Mouse (Mus musculus) kidney, embryonic 15.5 days (tissue): ENCODE data around the gene Sox10. TPM values are rescaled to one million over a fixed set of nuclear protein-coding genes. Genes with fewer than 3 reads are reported as not detected.

Source experiments
- ATAC-seq: fragments of 200-750 bp; cut with Nextera tagmentation; replicated peaks from 2 replicates; pipeline ENCODE4 v1.8.0; 2017; ENCODE audit warnings: moderate TSS enrichment; ENCODE audit not compliant: low FRiP score
- H3K27ac ChIP-seq: fragments of 300-500 bp; sonication (generic); 2 replicates; pipeline ENCODE4 v1.5.1; 2015; ENCODE audit warnings: mild to moderate bottlenecking, inconsistent platforms
- H3K27me3 ChIP-seq: fragments of 300-500 bp; sonication (generic); 2 replicates; pipeline ENCODE4 v1.6.1; 2015; ENCODE audit warnings: inconsistent platforms
- H3K36me3 ChIP-seq: fragments of 300-500 bp; sonication (generic); 2 replicates; pipeline ENCODE4 v1.6.1; 2015; ENCODE audit warnings: inconsistent platforms
- H3K4me1 ChIP-seq: fragments of 300-500 bp; sonication (generic); 2 replicates; pipeline ENCODE4 v1.6.1; 2015; ENCODE audit warnings: inconsistent platforms
- H3K4me2 ChIP-seq: fragments of 300-500 bp; sonication (generic); 2 replicates; pipeline ENCODE4 v1.6.1; 2015; ENCODE audit warnings: moderate library complexity, mild to moderate bottlenecking, inconsistent platforms
- H3K4me3 ChIP-seq: fragments of 300-500 bp; sonication (generic); replicated peaks from 2 replicates; pipeline ENCODE4 v1.5.1; 2015; ENCODE audit warnings: mild to moderate bottlenecking, inconsistent platforms
- H3K9ac ChIP-seq: fragments of 300-500 bp; sonication (generic); 2 replicates; pipeline ENCODE4 v1.6.1; 2015; ENCODE audit warnings: mild to moderate bottlenecking, inconsistent platforms
- H3K9me3 ChIP-seq: fragments of 300-500 bp; sonication (generic); replicated peaks from 2 replicates; pipeline ENCODE4 v1.6.1; 2016; ENCODE audit warnings: inconsistent platforms
- WGBS: fragments of 180-500 bp; shearing (Covaris S2); methylation state at CpG from one replicate; pipeline ENCODE4 v1.1.7; 2015; ENCODE audit warnings: mixed read lengths; 5-methylcytosine and 5-hydroxymethylcytosine counted together
- polyA plus RNA-seq: library from polyadenylated mRNA; unstranded; fragments of >200 nt; fragmentation: Nextera tagmentation; extraction: Ambion mirVana; gene quantifications from 2 replicates; pipeline ENCODE4 v1.2.1, GENCODE M21; 2015

Sox10 gene
- polyA plus RNA-seq, 1 experiment from 2014 or later = 0.96 TPM

GRCm38 (mm10) chr15:79152709-79153108, 12.3 kb downstream of the Sox10 start:
- WGBS = 46% methylated on average over 6 of the region's 6 CpGs
- Histone ChIP-seq H3K4me2 (no peak overlapping the region), H3K27ac (no peak overlapping the region), H3K9me3 (no peaks in the 10 kb centered on the region), H3K36me3 (peaks cover 53% of the 10 kb centered on the region), H3K27me3 (peaks cover 10% of the 10 kb centered on the region; the same call in 1 of the 2 replicates), H3K4me3 (no peak overlapping the region), H3K4me1 (peaks cover 6% of the 10 kb centered on the region), H3K9ac (no peak overlapping the region)
- ATAC-seq = no peak

GRCm38 (mm10) chr15:79151881-79152280, 13.2 kb downstream of the Sox10 start:
- Histone ChIP-seq H3K27me3 (peaks cover 4% of the 10 kb centered on the region; the same call in 1 of the 2 replicates), H3K27ac (no peak overlapping the region), H3K9me3 (no peaks in the 10 kb centered on the region), H3K36me3 (peaks cover 61% of the 10 kb centered on the region), H3K4me2 (no peak overlapping the region), H3K9ac (no peak overlapping the region), H3K4me1 (peaks cover 6% of the 10 kb centered on the region), H3K4me3 (no peak overlapping the region)
- WGBS = 71% methylated on average over 8 of the region's 8 CpGs
- ATAC-seq = no peak

GRCm38 (mm10) chr15:79148533-79148932, 16.5 kb downstream of the Sox10 start:
- Histone ChIP-seq H3K4me1 (peaks cover 3% of the 10 kb centered on the region; the same call in 1 of the 2 replicates), H3K27ac (no peak overlapping the region), H3K27me3 (no peaks in the 10 kb centered on the region), H3K9ac (no peak overlapping the region), H3K9me3 (no peaks in the 10 kb centered on the region), H3K4me2 (no peak overlapping the region), H3K36me3 (peaks cover 94% of the 10 kb centered on the region), H3K4me3 (no peak overlapping the region)
- 46% methylated on average over 7 of the region's 7 CpGs for WGBS
- ATAC-seq = peak; percentile 46; the same call in 1 of the 2 replicates

GRCm38 (mm10) chr15:79145522-79145921, 19.5 kb downstream of the Sox10 start:
- ATAC-seq = no peak
- Histone ChIP-seq H3K4me3 (no peak overlapping the region), H3K27ac (no peak overlapping the region), H3K9me3 (no peaks in the 10 kb centered on the region), H3K9ac (no peak overlapping the region), H3K4me2 (no peak overlapping the region), H3K4me1 (peaks cover 22% of the 10 kb centered on the region), H3K36me3 (peaks cover 68% of the 10 kb centered on the region), H3K27me3 (no peaks in the 10 kb centered on the region)
- 87% methylated on average over 7 of the region's 7 CpGs for WGBS

GRCm38 (mm10) chr15:79144021-79144420, 21.0 kb downstream of the Sox10 start:
- 69% methylated on average over 8 of the region's 8 CpGs for WGBS
- H3K9ac ChIP-seq = no peak overlapping the region
- H3K36me3 ChIP-seq = peaks cover 57% of the 10 kb centered on the region
- no peak overlapping the region for H3K4me2 ChIP-seq
- no peaks in the 10 kb centered on the region; the same call in 1 of the 2 replicates for H3K27me3 ChIP-seq
- H3K4me1 ChIP-seq = peaks cover 27% of the 10 kb centered on the region
- no peaks in the 10 kb centered on the region for H3K9me3 ChIP-seq
- no peak overlapping the region for H3K4me3 ChIP-seq
- no peak for ATAC-seq
- no peak overlapping the region for H3K27ac ChIP-seq

- no peak overlapping the region for H3K9ac ChIP-seq
- WGBS = 85% methylated on average over 12 of the region's 12 CpGs
- H3K27me3 ChIP-seq = no peaks in the 10 kb centered on the region; the same call in 1 of the 2 replicates
- no peak overlapping the region for H3K27ac ChIP-seq
- peaks cover 27% of the 10 kb centered on the region for H3K4me1 ChIP-seq
- no peak overlapping the region for H3K4me3 ChIP-seq
- no peak overlapping the region for H3K4me2 ChIP-seq
- peaks cover 50% of the 10 kb centered on the region for H3K36me3 ChIP-seq
- H3K9me3 ChIP-seq = no peaks in the 10 kb centered on the region
- no peak for ATAC-seq
These were observed 21.7 kb downstream of the Sox10 start for GRCm38 (mm10) chr15:79143316-79143715.

- Histone ChIP-seq H3K27ac (peak overlapping the region; percentile 28; the same call in 1 of the 2 replicates), H3K36me3 (peaks cover 32% of the 10 kb centered on the region), H3K9me3 (no peaks in the 10 kb centered on the region), H3K4me2 (peak overlapping the region; percentile 89), H3K27me3 (no peaks in the 10 kb centered on the region; the same call in 1 of the 2 replicates), H3K4me1 (peaks cover 30% of the 10 kb centered on the region), H3K4me3 (peak overlapping the region; percentile 67), H3K9ac (peak overlapping the region; percentile 64)
- ATAC-seq = no peak; the same call in 1 of the 2 replicates
- WGBS = under 1% methylated on average over 7 of the region's 7 CpGs
These were observed 23.5 kb downstream of the Sox10 start for GRCm38 (mm10) chr15:79141566-79141917.

GRCm38 (mm10) chr15:79140866-79141565, 24.0 kb downstream of the Sox10 start, which contains the start of the genes Polr2f and 1700088E04Rik:
Gene Polr2f, plus strand, starts transcription at chr15:79141009.
Gene 1700088E04Rik, minus strand, starts transcription at chr15:79141253.
- H3K9ac ChIP-seq = peak within 1 kb of the TSS; percentile 64
- H3K9me3 ChIP-seq = no peaks in the 10 kb centered on the region
- peaks cover 27% of the 10 kb centered on the region for H3K36me3 ChIP-seq
- H3K27ac ChIP-seq = peak within 1 kb of the TSS; percentile 28; the same call in 1 of the 2 replicates
- under 1% methylated on average over 57 of the region's 57 CpGs for WGBS
- ATAC-seq = peak; percentile 90
- peak within 1 kb of the TSS; percentile 89 for H3K4me2 ChIP-seq
- H3K27me3 ChIP-seq = no peaks in the 10 kb centered on the region; the same call in 1 of the 2 replicates
- H3K4me1 ChIP-seq = peaks cover 34% of the 10 kb centered on the region
- peak within 1 kb of the TSS; percentile 67 for H3K4me3 ChIP-seq

GRCm38 (mm10) chr15:79139640-79140039, 25.4 kb downstream of the Sox10 start:
- H3K36me3 ChIP-seq = peaks cover 13% of the 10 kb centered on the region
- peaks cover 48% of the 10 kb centered on the region for H3K4me1 ChIP-seq
- no peaks in the 10 kb centered on the region; the same call in 1 of the 2 replicates for H3K27me3 ChIP-seq
- H3K9ac ChIP-seq = no peak overlapping the region
- 58% methylated on average over 10 of the region's 10 CpGs for WGBS
- no peak for ATAC-seq
- H3K9me3 ChIP-seq = no peaks in the 10 kb centered on the region
- no peak overlapping the region for H3K4me2 ChIP-seq
- no peak overlapping the region for H3K27ac ChIP-seq
- no peak overlapping the region for H3K4me3 ChIP-seq

- 0 out of 2 replicates have a peak, but pooled peaks have one; percentile 52 for ATAC-seq
- WGBS = 51% methylated on average over 11 of the region's 11 CpGs
- no peaks in the 10 kb centered on the region for H3K9me3 ChIP-seq
- H3K36me3 ChIP-seq = peaks cover 31% of the 10 kb centered on the region
- H3K4me2 ChIP-seq = no peak overlapping the region
- H3K27ac ChIP-seq = peak overlapping the region; percentile 41
- no peak overlapping the region for H3K9ac ChIP-seq
- H3K27me3 ChIP-seq = no peaks in the 10 kb centered on the region; the same call in 1 of the 2 replicates
- H3K4me3 ChIP-seq = no peak overlapping the region
- H3K4me1 ChIP-seq = peaks cover 34% of the 10 kb centered on the region
These were observed 29.1 kb downstream of the Sox10 start for GRCm38 (mm10) chr15:79135783-79136575.

- Histone ChIP-seq H3K27me3 (no peaks in the 10 kb centered on the region; the same call in 1 of the 2 replicates), H3K27ac (peak overlapping the region; percentile 41; the same call in 1 of the 2 replicates), H3K9ac (no peak overlapping the region), H3K4me3 (no peak overlapping the region), H3K9me3 (no peaks in the 10 kb centered on the region), H3K36me3 (peaks cover 38% of the 10 kb centered on the region), H3K4me2 (no peak overlapping the region), H3K4me1 (peaks cover 33% of the 10 kb centered on the region)
- ATAC-seq = no peak
- 76% methylated on average over 9 of the region's 9 CpGs for WGBS
These were observed 29.7 kb downstream of the Sox10 start for GRCm38 (mm10) chr15:79135332-79135731.
